Mouse (Mus musculus) kidney, postnatal 0 days (tissue): ENCODE measurements at regions not wholly inside any gene's neighbourhood (a gene's known extent, or its start where the extent isn't known, plus 50 kb on each side); places are given as distances from the start of the nearest gene placed in this dataset.

Source experiments
- ATAC-seq: fragments of 200-750 bp; cut with Nextera tagmentation; replicated peaks from 2 replicates; pipeline ENCODE4 v1.8.0; 2017; ENCODE audit warnings: low read depth, moderate number of reproducible peaks, moderate TSS enrichment, moderate library complexity; ENCODE audit not compliant: low FRiP score
- DNase-seq: peaks from one replicate; pipeline ENCODE4 v3.0.0-alpha.2; 2016; ENCODE audit warnings: low spot score
- H3K27ac ChIP-seq: fragments of 300-500 bp; sonication (generic); 2 replicates; pipeline ENCODE4 v1.5.1; 2014; ENCODE audit warnings: mild to moderate bottlenecking
- H3K27me3 ChIP-seq: fragments of 300-500 bp; sonication (generic); 2 replicates; pipeline ENCODE4 v1.6.1; 2014; ENCODE audit warnings: low read length, mixed read lengths; ENCODE audit not compliant: insufficient read depth
- H3K36me3 ChIP-seq: fragments of 300-500 bp; sonication (generic); 2 replicates; pipeline ENCODE4 v1.6.1; 2014; ENCODE audit warnings: low read length, mixed read lengths; ENCODE audit not compliant: insufficient read depth
- H3K4me1 ChIP-seq: fragments of 300-500 bp; sonication (generic); replicated peaks from 2 replicates; pipeline ENCODE4 v1.6.1; 2014; ENCODE audit warnings: antibody characterized with exemption, low read length, mixed read lengths; ENCODE audit not compliant: insufficient read depth
- H3K4me2 ChIP-seq: fragments of 300-500 bp; sonication (generic); 2 replicates; pipeline ENCODE4 v1.6.1; 2014; ENCODE audit warnings: mild to moderate bottlenecking, low read length, moderate library complexity, mixed read lengths
- H3K4me3 ChIP-seq: fragments of 300-500 bp; sonication (generic); replicated peaks from 2 replicates; pipeline ENCODE4 v1.5.1; 2014; ENCODE audit warnings: low read depth, low read length
- H3K9ac ChIP-seq: fragments of 300-500 bp; sonication (generic); 2 replicates; pipeline ENCODE4 v1.6.1; 2014; ENCODE audit warnings: low read depth, low read length
- H3K9me3 ChIP-seq: fragments of 300-500 bp; sonication (generic); replicated peaks from 2 replicates; pipeline ENCODE4 v1.6.1; 2016; ENCODE audit warnings: low read length, inconsistent platforms, mixed read lengths
- CTCF ChIP-seq: IDR thresholded peaks from 2 replicates; pipeline ENCODE4 v1.5.1; 2016; ENCODE audit warnings: antibody characterized with exemption, low read depth, mild to moderate bottlenecking, moderate library complexity
- WGBS: fragments of 180-500 bp; shearing (Covaris S2); extraction: QIAGEN DNeasy Blood & Tissue Kit; methylation state at CpG from one replicate; pipeline ENCODE4 v1.1.7; 2014; 5-methylcytosine and 5-hydroxymethylcytosine counted together

GRCm38 (mm10) chr16:50504619-50505018 is 72.4 kb upstream of the Bbx start:
- no peaks in the 10 kb centered on the region for H3K4me1 ChIP-seq
- H3K36me3 ChIP-seq, result no peaks in the 10 kb centered on the region
- no peak for ATAC-seq
- 73% methylated on average over 3 of the region's 3 CpGs for WGBS
- no peak for TF ChIP-seq CTCF
- no peak overlapping the region for H3K9ac ChIP-seq
- H3K4me2 ChIP-seq, result no peak overlapping the region
- no peak overlapping the region for H3K4me3 ChIP-seq
- no peaks in the 10 kb centered on the region for H3K9me3 ChIP-seq
- H3K27me3 ChIP-seq, result no peaks in the 10 kb centered on the region
- no peak for DNase-seq
- no peak overlapping the region for H3K27ac ChIP-seq

- H3K9me3 ChIP-seq, result no peaks in the 10 kb centered on the region
- H3K4me2 ChIP-seq, result no peak overlapping the region
- 69% methylated on average over 7 of the region's 7 CpGs for WGBS
- H3K36me3 ChIP-seq, result no peaks in the 10 kb centered on the region
- ATAC-seq (no peak; the same call in 1 of the 2 replicates), DNase-seq (no peak)
- H3K4me3 ChIP-seq, result no peak overlapping the region
- H3K9ac ChIP-seq, result no peak overlapping the region
- TF ChIP-seq CTCF, result no peak
- no peaks in the 10 kb centered on the region for H3K27me3 ChIP-seq
- no peaks in the 10 kb centered on the region for H3K4me1 ChIP-seq
- no peak overlapping the region for H3K27ac ChIP-seq
Observed at GRCm38 (mm10) chr16:50498909-50499308, 66.7 kb upstream of the Bbx start.

DNA sequence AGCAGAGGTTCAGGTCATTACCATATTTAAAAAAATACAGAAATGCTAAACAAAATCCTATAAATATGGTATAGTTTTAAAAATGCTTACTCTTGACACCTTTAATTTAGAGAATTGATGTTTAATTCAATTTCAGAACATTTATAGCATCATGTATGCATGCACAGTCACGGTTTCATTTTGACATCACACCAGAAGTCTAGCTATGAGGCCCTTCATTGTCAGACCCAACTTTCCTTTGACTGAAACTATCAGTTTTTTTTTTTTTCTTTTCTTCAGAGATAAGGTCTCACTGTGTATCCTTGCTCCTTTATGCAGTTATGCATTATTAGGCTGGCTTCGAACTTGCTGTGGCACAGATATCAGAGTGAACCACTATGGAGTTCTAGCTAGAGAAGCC is 61.5 kb upstream of the Bbx start:
- no peak for DNase-seq
- ATAC-seq, result no peak
- no peak overlapping the region for H3K4me2 ChIP-seq
- 99% methylated on average over 2 of the region's 2 CpGs for WGBS
- TF ChIP-seq CTCF, result no peak
- no peak overlapping the region for H3K27ac ChIP-seq
- no peaks in the 10 kb centered on the region for H3K27me3 ChIP-seq
- no peak overlapping the region for H3K4me3 ChIP-seq
- H3K36me3 ChIP-seq, result no peaks in the 10 kb centered on the region
- H3K9ac ChIP-seq, result no peak overlapping the region
- H3K4me1 ChIP-seq, result no peaks in the 10 kb centered on the region
- no peaks in the 10 kb centered on the region for H3K9me3 ChIP-seq

DNA sequence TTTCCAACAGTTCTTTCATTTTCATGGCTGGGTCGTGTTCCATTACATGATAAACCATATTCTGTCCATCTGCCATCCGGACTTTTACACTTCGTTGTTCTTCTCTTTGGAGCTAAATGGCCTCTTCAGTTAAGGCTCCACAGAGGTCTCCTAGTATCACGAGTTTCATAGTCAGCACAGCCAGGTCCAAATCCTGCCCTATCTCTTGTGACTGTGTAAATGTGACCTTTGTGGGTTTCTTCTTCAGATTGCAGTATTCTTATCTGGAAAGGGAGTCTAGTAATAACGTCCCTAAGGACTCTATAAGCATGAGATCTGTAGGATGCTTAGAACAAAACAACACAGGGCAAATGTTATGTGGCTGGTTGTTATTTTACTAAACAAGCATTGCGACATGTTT is 57.1 kb upstream of the Bbx start:
- H3K27me3 ChIP-seq, result no peaks in the 10 kb centered on the region
- H3K9ac ChIP-seq, result no peak overlapping the region
- H3K4me3 ChIP-seq, result no peak overlapping the region
- WGBS, result 74% methylated on average over 6 of the region's 6 CpGs
- no peak overlapping the region for H3K27ac ChIP-seq
- ATAC-seq (no peak), DNase-seq (no peak)
- no peaks in the 10 kb centered on the region for H3K9me3 ChIP-seq
- H3K4me2 ChIP-seq, result no peak overlapping the region
- H3K4me1 ChIP-seq, result no peaks in the 10 kb centered on the region
- no peak for TF ChIP-seq CTCF
- no peaks in the 10 kb centered on the region for H3K36me3 ChIP-seq

DNA sequence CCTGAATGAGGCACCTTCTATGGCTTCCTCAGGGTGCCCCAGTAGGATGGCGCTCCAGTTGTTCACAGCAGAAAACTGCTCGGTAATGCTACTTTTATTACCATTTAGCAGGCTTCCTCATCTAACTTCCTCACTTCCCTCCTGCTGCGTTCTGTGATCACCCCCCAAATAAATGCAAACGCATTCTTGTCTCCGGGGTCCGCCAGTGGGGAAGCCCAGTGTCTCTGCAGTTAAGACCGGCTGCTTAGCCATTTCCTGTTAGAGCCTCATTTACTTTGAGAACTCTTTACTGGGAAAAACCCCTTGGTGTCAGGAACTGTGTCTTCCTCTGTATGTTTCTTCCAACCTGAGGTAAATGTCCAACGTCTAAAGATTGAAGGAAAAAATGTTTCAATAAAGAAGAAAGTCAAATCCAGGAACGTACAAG is 50.2 kb upstream of the Bbx start:
- no peak for TF ChIP-seq CTCF
- Histone ChIP-seq H3K27ac (no peak overlapping the region), H3K4me3 (no peak overlapping the region), H3K36me3 (no peaks in the 10 kb centered on the region), H3K9ac (no peak overlapping the region), H3K27me3 (no peaks in the 10 kb centered on the region), H3K4me2 (peak overlapping the region; percentile 26), H3K9me3 (no peaks in the 10 kb centered on the region), H3K4me1 (no peaks in the 10 kb centered on the region; the same call in 1 of the 2 replicates)
- no peak for ATAC-seq
- 16% methylated on average over 9 of the region's 9 CpGs for WGBS
- DNase-seq, result no peak
